Mouse (Mus musculus) lung, embryonic 16.5 days (tissue): ENCODE measurements at regions not wholly inside any gene's neighbourhood (a gene's known extent, or its start where the extent isn't known, plus 50 kb on each side); places are given as distances from the start of the nearest gene placed in this dataset.

Source experiments
- ATAC-seq: fragments of 200-750 bp; cut with Nextera tagmentation; 2 replicates; pipeline ENCODE4 v1.8.0; 2017; ENCODE audit warnings: low read depth, mild to moderate bottlenecking, moderate library complexity
- H3K27ac ChIP-seq: fragments of 300-500 bp; sonication (generic); 2 replicates; pipeline ENCODE4 v1.5.1; 2014; ENCODE audit warnings: mild to moderate bottlenecking, control low read depth, low read length
- H3K27me3 ChIP-seq: fragments of 300-500 bp; sonication (generic); 2 replicates; pipeline ENCODE4 v1.6.1; 2014; ENCODE audit warnings: low read depth, low read length, mixed read lengths; ENCODE audit not compliant: control insufficient read depth, insufficient read depth
- H3K36me3 ChIP-seq: fragments of 300-500 bp; sonication (generic); 2 replicates; pipeline ENCODE4 v1.6.1; 2014; ENCODE audit warnings: low read length; ENCODE audit not compliant: control insufficient read depth, insufficient read depth
- H3K4me1 ChIP-seq: fragments of 300-500 bp; sonication (generic); replicated peaks from 2 replicates; pipeline ENCODE4 v1.6.1; 2014; ENCODE audit warnings: low read length, mixed read lengths; ENCODE audit not compliant: control insufficient read depth, insufficient read depth
- H3K4me2 ChIP-seq: fragments of 300-500 bp; sonication (generic); 2 replicates; pipeline ENCODE4 v1.6.1; 2014; ENCODE audit warnings: low read depth, low read length, control low read depth
- H3K4me3 ChIP-seq: fragments of 300-500 bp; sonication (generic); 2 replicates; pipeline ENCODE4 v1.5.1; 2014; ENCODE audit warnings: mild to moderate bottlenecking, low read length, control low read depth
- H3K9ac ChIP-seq: fragments of 300-500 bp; sonication (generic); 2 replicates; pipeline ENCODE4 v1.6.1; 2014; ENCODE audit warnings: low read length, control low read depth
- H3K9me3 ChIP-seq: fragments of 300-500 bp; sonication (generic); 2 replicates; pipeline ENCODE4 v1.6.1; 2016; ENCODE audit warnings: low read length; ENCODE audit not compliant: control insufficient read depth
- WGBS: fragments of 180-500 bp; shearing (Covaris S2); extraction: QIAGEN DNeasy Blood & Tissue Kit; methylation state at CpG from one replicate; pipeline ENCODE4 v1.1.7; 2014; 5-methylcytosine and 5-hydroxymethylcytosine counted together

DNA sequence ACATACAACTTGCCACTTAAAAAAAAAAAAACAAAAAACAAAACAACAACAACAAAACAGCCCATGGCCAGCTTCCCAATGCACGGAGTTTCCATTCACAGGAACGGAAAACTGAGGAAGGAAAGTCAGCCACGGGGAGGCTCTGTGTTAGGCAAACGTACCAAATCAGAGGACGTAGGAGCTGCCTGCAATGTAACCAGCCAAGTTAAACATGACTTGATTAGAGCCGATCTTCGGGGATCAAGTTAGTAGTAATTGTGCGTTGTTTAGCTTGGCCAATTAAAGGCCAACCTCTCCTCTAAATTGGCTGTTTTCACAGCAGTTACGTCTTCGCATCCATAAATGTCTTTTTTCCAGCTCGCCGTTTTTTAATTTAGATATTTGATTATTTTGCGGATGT lies 190.7 kb downstream of the Cd83 start:
- Histone ChIP-seq H3K9ac (no peak overlapping the region), H3K27me3 (no peaks in the 10 kb centered on the region), H3K4me1 (no peaks in the 10 kb centered on the region), H3K27ac (no peak overlapping the region), H3K4me3 (no peak overlapping the region), H3K36me3 (no peaks in the 10 kb centered on the region), H3K9me3 (no peaks in the 10 kb centered on the region), H3K4me2 (no peak overlapping the region)
- 79% methylated on average over 13 of the region's 13 CpGs for WGBS
- no peak for ATAC-seq

DNA sequence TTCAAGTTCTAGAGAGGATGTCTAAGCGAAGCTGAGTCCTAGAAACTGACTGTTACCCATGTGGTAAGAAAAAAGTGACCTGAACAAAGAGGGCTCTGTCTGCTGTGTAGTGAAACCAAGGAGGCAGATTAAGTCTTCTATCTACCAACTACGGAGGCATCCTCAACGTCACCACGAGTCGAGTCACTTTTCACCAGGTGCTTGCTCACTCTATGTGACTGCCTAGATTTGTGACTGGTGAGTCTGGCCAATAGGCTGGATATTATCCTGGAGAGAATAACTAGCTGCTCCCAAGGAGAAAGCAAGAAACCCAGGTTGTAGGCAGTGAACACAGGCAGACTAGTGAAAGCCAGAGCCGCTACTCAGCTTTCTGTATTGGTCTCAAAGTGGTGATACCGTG lies 191.2 kb downstream of the Cd83 start:
- 84% methylated on average over 7 of the region's 7 CpGs for WGBS
- ATAC-seq = no peak

DNA sequence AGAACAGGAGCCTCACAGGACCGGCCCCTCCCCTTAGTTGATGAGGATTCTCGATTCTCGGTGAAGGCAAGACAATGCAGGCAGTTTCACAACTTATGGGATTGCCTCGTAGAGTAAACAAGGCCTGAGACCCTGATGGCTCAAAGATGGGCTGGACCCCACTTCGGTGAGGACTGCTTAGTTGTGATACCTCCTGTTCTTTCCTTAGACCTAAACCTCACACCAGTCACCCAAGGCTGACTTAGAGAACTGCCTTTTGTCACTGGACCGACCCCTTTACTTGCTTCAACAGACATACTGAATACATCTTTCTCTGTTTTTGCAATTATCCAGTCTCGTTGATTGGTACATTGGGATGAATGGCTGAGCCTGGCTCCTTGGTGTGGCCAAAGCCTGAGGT lies 192.1 kb downstream of the Cd83 start:
- WGBS = 64% methylated on average over 7 of the region's 7 CpGs
- no peak overlapping the region for H3K9ac ChIP-seq
- H3K27ac ChIP-seq = no peak overlapping the region
- no peaks in the 10 kb centered on the region for H3K4me1 ChIP-seq
- ATAC-seq = no peak
- H3K4me3 ChIP-seq = no peak overlapping the region
- H3K4me2 ChIP-seq = no peak overlapping the region
- no peaks in the 10 kb centered on the region for H3K9me3 ChIP-seq
- H3K36me3 ChIP-seq = no peaks in the 10 kb centered on the region
- no peaks in the 10 kb centered on the region for H3K27me3 ChIP-seq

More for the DNA sequence above, 191.2 kb downstream of the Cd83 start:
- Histone ChIP-seq H3K9ac (no peak overlapping the region), H3K27me3 (no peaks in the 10 kb centered on the region), H3K9me3 (no peaks in the 10 kb centered on the region), H3K36me3 (no peaks in the 10 kb centered on the region), H3K4me2 (no peak overlapping the region), H3K27ac (no peak overlapping the region), H3K4me1 (no peaks in the 10 kb centered on the region), H3K4me3 (no peak overlapping the region)

DNA sequence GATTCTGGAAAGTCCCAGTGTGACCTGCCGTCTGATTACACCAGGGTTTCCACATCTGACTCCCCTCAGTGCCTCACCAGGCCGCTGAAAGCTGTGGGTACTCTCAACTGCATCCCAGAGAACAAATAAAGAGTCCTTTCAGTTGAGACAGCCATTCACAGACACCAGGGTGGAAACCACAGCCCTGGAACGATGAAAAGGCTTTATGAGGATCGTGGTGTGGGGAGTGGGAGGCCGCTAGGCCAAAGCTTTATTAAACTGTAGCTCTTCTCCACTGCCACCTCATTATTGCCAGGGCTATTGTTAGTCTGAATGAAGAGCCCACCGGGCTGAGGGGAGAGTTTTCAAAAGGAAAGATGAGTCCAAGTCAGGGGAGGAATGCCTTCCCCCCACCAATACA lies 202.8 kb downstream of the Cd83 start:
- Histone ChIP-seq H3K27ac (no peak overlapping the region), H3K36me3 (no peaks in the 10 kb centered on the region), H3K4me3 (no peak overlapping the region), H3K9ac (no peak overlapping the region), H3K4me1 (peaks cover 20% of the 10 kb centered on the region), H3K27me3 (no peaks in the 10 kb centered on the region), H3K9me3 (no peaks in the 10 kb centered on the region; the same call in 1 of the 2 replicates), H3K4me2 (no peak overlapping the region)
- ATAC-seq = no peak
- 45% methylated on average over 6 of the region's 6 CpGs for WGBS

DNA sequence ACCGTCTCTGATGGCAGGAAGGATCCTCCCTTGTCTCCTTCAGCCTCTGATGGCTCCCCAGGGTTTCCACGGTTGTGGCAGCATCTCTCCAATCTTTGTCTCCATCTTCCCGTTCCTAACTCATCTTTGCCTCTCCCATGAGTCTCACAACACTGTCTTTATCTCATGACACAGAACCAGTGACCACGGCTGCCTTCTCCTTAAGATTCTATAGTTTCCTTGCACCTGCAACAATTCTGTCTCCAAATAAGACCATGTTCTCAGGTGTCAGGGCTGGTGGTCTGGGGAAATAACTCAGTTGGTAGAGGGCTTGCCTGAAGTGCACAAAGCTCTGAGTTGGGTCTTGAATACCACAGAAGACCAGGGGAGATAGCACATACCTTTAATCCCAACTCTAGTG lies 203.8 kb downstream of the Cd83 start:
- 88% methylated on average over 4 of the region's 4 CpGs for WGBS
- H3K4me3 ChIP-seq = no peak overlapping the region
- no peak for ATAC-seq
- no peak overlapping the region for H3K4me2 ChIP-seq
- no peaks in the 10 kb centered on the region; the same call in 1 of the 2 replicates for H3K9me3 ChIP-seq
- H3K9ac ChIP-seq = no peak overlapping the region
- no peaks in the 10 kb centered on the region for H3K27me3 ChIP-seq
- no peaks in the 10 kb centered on the region for H3K36me3 ChIP-seq
- H3K27ac ChIP-seq = no peak overlapping the region
- peaks cover 20% of the 10 kb centered on the region for H3K4me1 ChIP-seq

DNA sequence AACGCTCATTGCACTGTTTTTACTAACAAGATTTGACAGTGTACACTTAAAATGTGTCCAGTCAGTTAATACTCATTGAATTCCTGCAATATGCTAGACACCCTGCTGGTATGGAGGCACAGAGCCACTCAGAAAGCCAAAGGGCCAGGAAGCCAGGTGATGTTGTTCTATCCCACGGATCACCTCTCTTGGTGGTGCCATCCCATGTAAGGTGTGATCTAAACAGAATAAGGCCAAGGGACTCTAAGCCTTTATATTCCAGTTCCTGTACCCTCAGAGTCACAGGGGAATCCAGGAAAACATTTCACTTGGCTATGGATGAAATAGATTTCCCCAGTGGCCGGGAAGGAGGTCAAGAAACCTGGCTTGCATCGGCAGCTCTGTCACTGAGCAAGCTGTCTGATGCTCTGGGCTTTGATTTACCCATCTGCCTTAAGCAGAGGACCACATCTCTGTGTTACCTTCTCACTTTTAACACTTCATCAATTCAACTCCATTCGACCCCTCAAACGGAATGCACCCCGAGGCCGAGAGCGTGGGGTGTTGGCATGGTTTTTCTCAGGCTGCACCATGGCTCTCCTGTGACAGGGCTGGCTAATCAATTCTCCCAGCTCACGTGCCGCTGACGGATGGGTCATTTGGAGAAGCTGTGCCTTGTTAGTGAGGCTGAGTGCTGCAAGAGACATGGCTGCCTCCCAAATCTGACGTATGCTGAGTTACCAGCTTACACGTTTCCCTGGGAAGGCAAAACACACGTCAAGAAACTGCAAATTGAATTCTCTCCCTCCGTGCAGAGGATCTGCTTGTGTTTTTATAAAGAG lies 205.9 kb downstream of the Cd83 start:
- Histone ChIP-seq H3K4me3 (no peak overlapping the region), H3K4me2 (no peak overlapping the region), H3K27me3 (no peaks in the 10 kb centered on the region), H3K9ac (no peak overlapping the region), H3K36me3 (no peaks in the 10 kb centered on the region), H3K27ac (no peak overlapping the region), H3K4me1 (peaks cover 22% of the 10 kb centered on the region), H3K9me3 (no peaks in the 10 kb centered on the region; the same call in 1 of the 2 replicates)
- ATAC-seq = no peak
- WGBS = 28% methylated on average over 16 of the region's 16 CpGs

DNA sequence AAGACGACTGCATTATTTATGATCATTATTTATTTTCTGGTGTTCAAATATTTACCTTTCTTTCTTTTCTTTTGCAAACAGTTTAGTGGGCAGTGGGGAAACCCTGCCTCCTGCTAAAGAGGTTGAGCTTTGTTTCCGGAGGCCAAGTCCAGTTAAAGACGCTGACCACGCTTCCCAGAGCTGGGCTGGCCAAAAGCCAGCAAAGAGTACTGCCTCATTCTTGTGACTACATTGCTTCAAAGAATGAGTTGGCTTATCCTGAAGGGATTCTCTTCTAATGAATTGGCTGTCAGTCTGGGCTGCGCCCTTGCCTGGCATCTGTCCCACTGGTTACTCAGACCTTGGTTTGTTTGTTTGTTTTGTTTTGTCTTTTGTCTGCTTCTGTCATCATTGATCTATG lies 207.2 kb downstream of the Cd83 start:
- 5% methylated on average over 5 of the region's 5 CpGs for WGBS
- peak; percentile 83 for ATAC-seq

DNA sequence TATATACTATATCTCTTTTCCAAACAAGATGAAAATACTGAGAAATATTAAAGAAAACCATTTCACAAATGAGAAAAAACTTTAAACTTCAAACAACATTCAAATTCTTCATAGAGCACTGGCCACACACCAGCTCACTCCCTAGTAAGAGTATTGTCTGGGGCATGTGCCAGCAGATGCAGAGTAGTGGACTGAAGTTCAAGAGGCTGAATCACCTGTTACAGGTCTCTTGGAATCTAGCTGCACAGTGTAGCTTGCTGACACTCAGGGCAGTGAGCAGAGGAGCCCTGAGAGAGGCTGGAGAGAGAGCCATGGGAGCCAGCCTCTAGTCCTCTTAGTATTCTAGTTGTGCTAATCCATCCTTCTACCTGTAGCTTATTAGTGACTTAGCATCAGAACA lies 208.4 kb downstream of the Cd83 start:
- H3K9ac ChIP-seq = no peak overlapping the region
- peaks cover 22% of the 10 kb centered on the region for H3K4me1 ChIP-seq
- no peaks in the 10 kb centered on the region; the same call in 1 of the 2 replicates for H3K9me3 ChIP-seq
- ATAC-seq = peak; percentile 52; the same call in 1 of the 2 replicates
- H3K4me3 ChIP-seq = no peak overlapping the region
- H3K27me3 ChIP-seq = no peaks in the 10 kb centered on the region
- no peak overlapping the region for H3K27ac ChIP-seq
- H3K36me3 ChIP-seq = no peaks in the 10 kb centered on the region
- no peak overlapping the region for H3K4me2 ChIP-seq

More for the DNA sequence above, 207.2 kb downstream of the Cd83 start:
- H3K27ac ChIP-seq = no peak overlapping the region; the same call in 1 of the 2 replicates
- H3K9me3 ChIP-seq = no peaks in the 10 kb centered on the region; the same call in 1 of the 2 replicates
- no peak overlapping the region for H3K9ac ChIP-seq
- peaks cover 22% of the 10 kb centered on the region for H3K4me1 ChIP-seq
- peak overlapping the region; percentile 28 for H3K4me2 ChIP-seq
- no peak overlapping the region for H3K4me3 ChIP-seq
- no peaks in the 10 kb centered on the region for H3K27me3 ChIP-seq
- H3K36me3 ChIP-seq = no peaks in the 10 kb centered on the region

DNA sequence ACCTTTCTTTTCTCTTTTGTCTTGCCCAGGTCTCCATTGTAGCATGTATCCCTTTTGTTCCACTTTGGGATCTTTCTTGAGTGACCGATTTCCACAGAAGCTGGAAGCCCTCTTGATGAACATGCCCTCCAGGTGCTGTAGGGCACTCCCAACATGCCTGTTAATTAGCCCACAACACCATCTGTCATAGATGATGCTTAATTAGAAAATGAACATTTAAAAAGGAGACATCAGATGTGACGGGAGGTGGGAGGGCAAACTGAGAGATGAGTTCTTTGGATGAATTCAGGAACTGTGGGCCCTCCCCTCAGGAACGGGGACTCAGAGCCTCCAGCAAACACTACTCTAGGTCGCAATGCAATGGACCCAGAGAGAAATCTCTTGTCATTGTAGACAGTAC lies 209.8 kb downstream of the Cd83 start:
- no peak for ATAC-seq
- H3K4me1 ChIP-seq = peaks cover 22% of the 10 kb centered on the region
- WGBS = 90% methylated on average over 4 of the region's 4 CpGs
- H3K27me3 ChIP-seq = no peaks in the 10 kb centered on the region
- no peaks in the 10 kb centered on the region for H3K36me3 ChIP-seq
- H3K9ac ChIP-seq = no peak overlapping the region
- H3K4me2 ChIP-seq = no peak overlapping the region
- H3K9me3 ChIP-seq = no peaks in the 10 kb centered on the region; the same call in 1 of the 2 replicates
- H3K27ac ChIP-seq = no peak overlapping the region
- no peak overlapping the region for H3K4me3 ChIP-seq
